Mouse (Mus musculus) neural tube, postnatal 0 days (tissue): Measurements from ENCODE around the gene Mob1b. TPM values are rescaled to one million over a fixed set of nuclear protein-coding genes. Genes with fewer than 3 reads are reported as not detected.

Source experiments
- polyA plus RNA-seq: library from polyadenylated mRNA; unstranded; fragments of >200 nt; fragmentation: Nextera tagmentation; extraction: Ambion mirVana; gene quantifications from 2 replicates; pipeline ENCODE4 v1.2.1, GENCODE M21; 2015

Mob1b gene
- polyA plus RNA-seq = 6.1 and 6.4 TPM in 2 replicates

DNA sequence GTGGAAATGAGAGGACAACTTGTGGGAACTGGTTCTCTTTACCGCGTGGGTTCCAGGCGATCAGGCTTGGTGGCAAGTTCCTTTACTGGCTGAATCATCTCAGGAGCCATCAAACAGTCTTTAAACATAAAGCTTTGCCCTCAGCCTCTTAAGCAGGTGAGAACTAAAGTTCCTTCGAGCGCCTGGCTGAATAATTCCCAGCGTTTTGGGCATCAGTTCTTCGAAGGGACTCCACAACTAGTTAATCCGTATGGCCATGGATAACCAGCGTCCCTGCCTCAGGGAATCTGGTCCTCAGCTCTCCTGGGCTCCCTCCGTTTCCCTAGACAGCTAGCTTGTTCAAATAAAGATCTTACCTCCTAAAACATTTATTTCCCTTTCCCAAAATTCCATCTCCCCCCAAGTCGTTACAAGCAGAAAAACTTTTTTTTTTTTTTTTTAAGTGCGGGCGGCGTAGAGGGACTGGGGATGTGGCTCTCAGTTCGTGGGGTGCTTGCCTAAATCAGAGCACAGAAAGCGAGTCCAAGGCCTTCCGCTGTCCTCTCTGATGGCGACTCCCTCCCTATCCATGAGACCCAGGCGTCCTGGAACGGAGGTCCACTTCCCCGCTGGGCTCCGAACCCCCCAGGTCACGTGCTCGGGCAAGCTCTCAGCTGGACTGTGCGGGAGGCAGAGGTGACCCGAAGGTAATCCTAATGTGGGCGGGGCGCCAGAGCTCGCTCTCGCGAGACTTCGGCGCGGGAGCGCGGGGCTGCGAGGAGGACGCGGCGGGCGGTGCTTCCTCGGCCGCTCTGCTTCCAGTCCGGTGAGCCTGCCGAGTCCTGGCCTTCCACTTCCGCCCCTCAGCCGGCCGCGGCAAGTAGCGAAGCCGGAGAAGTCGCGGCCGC lies at the start of gene Mob1b:
TSS of gene Mob1b (plus strand) at position 740 of the 887 bp plus-strand sequence.

GRCm38 (mm10) chr5:88675443-88676387 lies 44.9 kb upstream of the Mob1b start, which contains the start of gene Grsf1:
Gene Grsf1, minus strand, starts transcription at chr5:88676171.

GRCm38 (mm10) chr5:88764987-88765481 lies 44.4 kb downstream of the Mob1b start, which contains the start of gene Dck:
Gene Dck, plus strand, starts transcription at chr5:88764996.

Other genes starting within 250 kb of the Mob1b start
- gene Enam, start 232.9 kb upstream of the Mob1b start, polyA plus RNA-seq = not detected in 2 replicates
- 0.15 and 0.39 TPM in 2 replicates for gene Jchain, start 193.0 kb upstream of the Mob1b start, polyA plus RNA-seq
- gene Utp3, start 166.4 kb upstream of the Mob1b start, polyA plus RNA-seq = 38.0 and 43.7 TPM in 2 replicates
- gene Rufy3, start 155.8 kb upstream of the Mob1b start, polyA plus RNA-seq = 165 and 171 TPM in 2 replicates
- 55.3 and 61.8 TPM in 2 replicates for gene Grsf1, start 44.7 kb upstream of the Mob1b start, polyA plus RNA-seq
- 24.4 and 26.7 TPM in 2 replicates for gene Dck, start 44.1 kb downstream of the Mob1b start, polyA plus RNA-seq
- gene Slc4a4, start 166.0 kb downstream of the Mob1b start, polyA plus RNA-seq = 47.8 and 51.6 TPM in 2 replicates